Mouse (Mus musculus) C2C12 (cell line): ENCODE results near the gene Sgf29.

Experiments
- CTCF ChIP-seq: IDR thresholded peaks from one replicate; pipeline ENCODE4 v1.5.1; 2011; ENCODE audit not compliant: control insufficient read depth, insufficient read depth, insufficient read length
- MAX ChIP-seq: IDR thresholded peaks from one replicate; pipeline ENCODE4 v1.6.1; 2011; ENCODE audit warnings: mild to moderate bottlenecking, control low read depth

DNA sequence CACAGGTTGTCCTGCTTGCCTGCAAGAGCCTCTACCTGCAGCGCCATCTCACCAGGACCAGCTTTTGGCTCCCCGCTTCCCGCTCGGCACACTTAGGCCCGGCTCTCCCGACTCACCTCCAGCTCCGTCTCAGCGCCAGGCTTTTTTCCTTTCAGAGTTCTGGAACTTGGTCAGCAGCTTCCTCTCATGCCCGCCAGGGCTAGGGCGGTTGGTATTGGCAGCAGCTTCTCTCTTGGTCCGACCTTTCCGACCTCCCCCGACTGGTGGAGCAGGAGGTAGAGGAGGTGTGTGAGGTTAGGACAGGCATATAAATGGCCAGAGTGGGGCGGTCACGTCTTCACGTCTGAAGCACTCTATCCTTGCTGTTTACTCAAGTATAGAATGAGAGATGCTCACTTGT is 24.3 kb upstream of the Sgf29 start:
- TF ChIP-seq MAX (no peak), CTCF (no peak)
